Mouse (Mus musculus) G1E (cell line): ENCODE results near the gene Nxpe2.

Experiments
- CTCF ChIP-seq: IDR thresholded peaks from 2 replicates; pipeline ENCODE4 v1.5.1; 2012; ENCODE audit warnings: low read depth, low read length, inconsistent platforms, mixed read lengths
- GATA1 ChIP-seq: IDR thresholded peaks from 2 replicates; pipeline ENCODE4 v1.6.1; 2012; ENCODE audit warnings: borderline replicate concordance, low read length, inconsistent platforms, mixed read lengths
- TAL1 ChIP-seq: conservative IDR thresholded peaks from 2 replicates; pipeline ENCODE4 v1.6.1; 2012; ENCODE audit warnings: low read depth, low read length, inconsistent platforms, mixed read lengths

DNA sequence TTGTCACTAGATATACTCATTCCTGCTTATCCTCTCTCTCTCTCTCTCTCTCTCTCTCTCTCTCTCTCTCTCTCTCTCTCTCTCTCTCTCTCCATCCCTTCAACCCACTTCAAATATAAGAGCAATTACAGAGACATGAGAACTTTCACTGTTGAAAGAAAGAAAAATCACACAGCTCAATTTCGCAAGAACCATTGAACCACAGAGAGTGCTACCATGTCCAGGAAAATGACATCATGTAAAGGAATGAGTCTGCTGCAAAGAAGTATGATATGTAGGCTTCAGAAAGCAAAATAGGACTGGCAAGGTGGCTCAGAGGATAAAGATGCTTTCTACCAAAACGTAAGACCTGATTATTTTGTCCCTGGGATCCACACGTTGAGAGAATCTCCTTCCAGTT lies 7.4 kb downstream of the Nxpe2 start:
- TF ChIP-seq CTCF: no peak
- no peak for TF ChIP-seq GATA1
- TF ChIP-seq TAL1: no peak
